Mouse (Mus musculus): ENCODE results near the gene 6030408B16Rik. TPM values are rescaled to one million over a fixed set of nuclear protein-coding genes. Genes with fewer than 3 reads are reported as not detected.

The 6030408B16Rik gene
- total and polyA plus RNA-seq, 3 experiments, result not detected

DNA sequence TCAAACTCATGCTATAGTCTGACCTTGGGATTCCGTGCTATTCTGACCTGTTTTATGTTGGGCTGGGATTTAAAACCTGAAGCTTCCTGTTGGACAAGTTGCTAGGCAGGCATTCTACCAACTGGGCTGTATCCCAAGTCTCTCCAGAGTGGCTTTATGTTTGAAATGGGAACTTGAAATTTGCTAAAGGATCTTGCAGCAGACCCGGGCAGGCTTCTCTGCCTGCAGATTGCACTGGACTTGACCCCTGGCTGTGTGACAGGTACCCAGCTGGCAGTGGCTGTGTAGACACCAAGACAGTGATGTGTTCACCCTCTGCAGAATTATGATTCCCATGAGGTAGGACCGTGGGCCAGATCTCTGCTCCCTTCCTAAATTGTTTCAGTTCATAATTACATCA, 1.0 kb upstream of the 6030408B16Rik start:
- TF ChIP-seq CTCF (IDR thresholded peaks at IDR 0.05; ENCODE audit: low read depth, low read length) (no peak), TAL1 (conservative IDR thresholded peaks at IDR 0.05; ENCODE audit: low read depth, low read length) (no peak)
- no peak for ATAC-seq (ENCODE audit: extremely low read depth, insufficient number of reproducible peaks, low FRiP score, poor library complexity, severe bottlenecking)

DNA sequence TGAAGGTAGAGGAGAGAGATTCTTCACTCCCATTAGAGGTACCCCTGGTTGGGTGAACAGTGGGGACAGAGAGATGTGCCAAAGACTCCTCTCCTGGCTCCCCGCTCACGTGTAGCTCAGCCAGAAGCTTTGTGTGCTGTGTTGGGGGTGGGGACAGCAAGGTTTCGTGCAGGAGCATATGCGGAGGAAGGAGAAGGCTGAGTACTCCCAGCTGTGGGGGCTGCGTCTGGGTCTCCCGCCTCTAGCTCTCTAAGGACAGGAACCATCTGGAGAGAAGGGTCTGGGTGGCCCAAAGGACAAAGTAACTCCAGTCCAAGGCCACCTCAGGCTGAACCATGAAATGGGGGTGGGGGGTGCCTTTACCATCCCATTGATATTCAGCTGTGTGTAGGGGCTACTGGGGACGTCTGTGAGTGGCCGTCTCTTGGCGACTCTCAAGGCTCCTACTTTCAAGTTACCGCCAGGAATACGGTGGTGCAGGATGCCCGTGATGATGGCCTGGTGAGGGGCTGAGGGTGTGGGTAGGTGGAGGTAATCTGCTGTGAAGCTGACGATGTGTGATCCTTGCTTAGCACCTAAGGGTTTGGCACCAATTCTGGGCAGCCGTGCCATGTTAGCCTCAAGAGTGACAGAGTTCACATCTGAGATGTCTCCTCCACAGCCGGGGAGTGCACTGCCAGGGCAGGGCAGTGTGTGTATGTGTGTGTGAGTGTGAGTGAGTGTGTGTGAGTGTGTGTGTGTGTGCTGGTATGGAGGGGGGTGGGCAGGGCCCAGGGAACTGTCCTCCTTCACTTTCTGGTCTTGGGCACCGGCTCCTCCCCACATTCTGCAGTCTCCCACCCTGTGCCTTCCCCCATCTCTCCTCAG, 1.2 kb downstream of the 6030408B16Rik start:
- peaks cover 40% of the 10 kb centered on the region for H3K36me3 ChIP-seq (replicated peaks)
- no peak overlapping the region for H3K4me3 ChIP-seq (ENCODE audit: low read depth, low read length)
- no peak for ATAC-seq (ENCODE audit: extremely low read depth, insufficient number of reproducible peaks, low FRiP score, poor library complexity, severe bottlenecking)
- no peaks in the 10 kb centered on the region; the same call in 1 of the 2 replicates for H3K27me3 ChIP-seq (ENCODE audit: insufficient read depth, low read length)
- peaks cover 10% of the 10 kb centered on the region for H3K9me3 ChIP-seq (replicated peaks)
- H3K4me1 ChIP-seq (ENCODE audit: insufficient read depth, low read depth, low read length), result no peaks in the 10 kb centered on the region; the same call in 1 of the 2 replicates
- TF ChIP-seq GATA1 (IDR thresholded peaks at IDR 0.05; ENCODE audit: borderline replicate concordance, low read length) (no peak), GATA2 (IDR thresholded peaks at IDR 0.05; ENCODE audit: borderline replicate concordance, low read depth, low read length) (no peak), POLR2AphosphoS5 (IDR thresholded peaks at IDR 0.05; ENCODE audit: insufficient replicate concordance, low read depth, low read length) (no peak), CTCF (IDR thresholded peaks at IDR 0.05; ENCODE audit: low read depth, low read length) (no peak), TAL1 (conservative IDR thresholded peaks at IDR 0.05; ENCODE audit: low read depth, low read length) (no peak)
- no peak for DNase-seq (ENCODE audit: low spot score)

More for the DNA sequence above, 1.0 kb upstream of the 6030408B16Rik start:
- peaks cover 7% of the 10 kb centered on the region; the same call in 1 of the 2 replicates for H3K9me3 ChIP-seq (replicated peaks)
- DNase-seq (ENCODE audit: low spot score), result no peak
- H3K4me3 ChIP-seq (ENCODE audit: low read depth, low read length), result no peak overlapping the region
- peaks cover 62% of the 10 kb centered on the region for H3K36me3 ChIP-seq (replicated peaks)
- H3K4me1 ChIP-seq (ENCODE audit: insufficient read depth, low read depth, low read length), result peaks cover under 1% of the 10 kb centered on the region
- H3K27me3 ChIP-seq (ENCODE audit: insufficient read depth, low read length), result no peaks in the 10 kb centered on the region

DNA sequence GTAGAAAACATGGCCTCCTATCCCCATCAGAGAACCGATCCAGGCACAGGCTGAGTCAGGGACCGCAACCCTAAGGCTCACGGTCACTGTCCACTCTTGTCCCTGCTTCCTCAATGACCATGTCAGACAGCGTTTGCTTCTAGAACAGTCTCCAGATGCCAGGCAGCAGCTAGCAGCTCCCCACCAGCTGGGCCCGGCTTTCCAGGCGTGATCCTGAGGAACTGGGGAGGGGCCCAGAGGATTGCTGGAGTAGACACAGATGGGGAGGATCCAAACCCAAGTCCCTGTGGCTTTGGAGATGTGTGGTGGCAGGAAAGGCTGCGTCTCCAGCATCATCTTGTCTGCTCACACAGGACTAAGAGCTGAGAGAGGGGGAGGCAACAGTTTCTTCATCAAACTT, 2.1 kb downstream of the 6030408B16Rik start:
- peaks cover 16% of the 10 kb centered on the region for H3K9me3 ChIP-seq (replicated peaks)
- no peak overlapping the region for H3K4me3 ChIP-seq (ENCODE audit: low read depth, low read length)
- ATAC-seq (ENCODE audit: extremely low read depth, insufficient number of reproducible peaks, low FRiP score, poor library complexity, severe bottlenecking), result no peak
- no peaks in the 10 kb centered on the region; the same call in 1 of the 2 replicates for H3K27me3 ChIP-seq (ENCODE audit: insufficient read depth, low read length)
- no peaks in the 10 kb centered on the region; the same call in 1 of the 2 replicates for H3K4me1 ChIP-seq (ENCODE audit: insufficient read depth, low read depth, low read length)
- DNase-seq (ENCODE audit: low spot score), result no peak
- TF ChIP-seq CTCF (IDR thresholded peaks at IDR 0.05; ENCODE audit: low read depth, low read length) (no peak), GATA2 (IDR thresholded peaks at IDR 0.05; ENCODE audit: borderline replicate concordance, low read depth, low read length) (no peak), GATA1 (IDR thresholded peaks at IDR 0.05; ENCODE audit: borderline replicate concordance, low read length) (no peak), TAL1 (conservative IDR thresholded peaks at IDR 0.05; ENCODE audit: low read depth, low read length) (no peak), POLR2AphosphoS5 (IDR thresholded peaks at IDR 0.05; ENCODE audit: insufficient replicate concordance, low read depth, low read length) (no peak)
- peaks cover 31% of the 10 kb centered on the region for H3K36me3 ChIP-seq (replicated peaks)

GRCm38 (mm10) chr15:101295616-101296015, 2.6 kb downstream of the 6030408B16Rik start:
- H3K9me3 ChIP-seq (replicated peaks), result peaks cover 16% of the 10 kb centered on the region
- H3K4me1 ChIP-seq (ENCODE audit: insufficient read depth, low read depth, low read length), result no peaks in the 10 kb centered on the region; the same call in 1 of the 2 replicates
- no peak for TF ChIP-seq TAL1 (conservative IDR thresholded peaks at IDR 0.05; ENCODE audit: low read depth, low read length)
- no peak for DNase-seq (ENCODE audit: low spot score)
- no peaks in the 10 kb centered on the region; the same call in 1 of the 2 replicates for H3K27me3 ChIP-seq (ENCODE audit: insufficient read depth, low read length)
- peaks cover 26% of the 10 kb centered on the region for H3K36me3 ChIP-seq (replicated peaks)
- ATAC-seq (ENCODE audit: extremely low read depth, insufficient number of reproducible peaks, low FRiP score, poor library complexity, severe bottlenecking), result no peak
- H3K4me3 ChIP-seq (ENCODE audit: low read depth, low read length), result no peak overlapping the region

DNA sequence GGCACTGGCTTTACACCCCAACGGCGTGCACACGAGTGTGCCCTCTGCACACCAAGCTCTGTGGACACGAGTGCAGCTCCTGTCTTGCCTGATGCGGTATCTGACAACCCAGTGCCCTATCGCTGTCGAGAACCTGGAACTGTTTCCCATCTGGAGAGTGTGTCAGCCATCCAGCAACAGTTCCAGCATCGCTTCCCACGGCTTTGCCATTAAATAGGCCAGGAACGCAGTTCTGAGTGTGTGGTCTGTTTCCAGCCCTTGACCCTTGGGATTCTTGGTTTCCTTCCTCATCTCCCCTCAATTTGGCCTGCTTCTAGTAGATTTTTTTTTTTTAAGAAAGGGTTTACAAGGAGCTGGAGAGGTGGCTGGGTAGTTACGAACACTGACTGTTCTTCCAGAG, 3.1 kb downstream of the 6030408B16Rik start:
- Histone ChIP-seq H3K27me3 (ENCODE audit: insufficient read depth, low read length) (no peaks in the 10 kb centered on the region; the same call in 1 of the 2 replicates), H3K4me1 (ENCODE audit: insufficient read depth, low read depth, low read length) (no peaks in the 10 kb centered on the region; the same call in 1 of the 2 replicates)

GRCm38 (mm10) chr15:101297988-101298387, 5.0 kb downstream of the 6030408B16Rik start:
- DNase-seq (ENCODE audit: low spot score) (no peak), ATAC-seq (ENCODE audit: extremely low read depth, insufficient number of reproducible peaks, low FRiP score, poor library complexity, severe bottlenecking) (no peak)
- H3K4me3 ChIP-seq (ENCODE audit: low read depth, low read length), result no peak overlapping the region
- peaks cover 22% of the 10 kb centered on the region for H3K9me3 ChIP-seq (replicated peaks)
- TF ChIP-seq POLR2AphosphoS5 (IDR thresholded peaks at IDR 0.05; ENCODE audit: insufficient replicate concordance, low read depth, low read length) (no peak), GATA2 (IDR thresholded peaks at IDR 0.05; ENCODE audit: borderline replicate concordance, low read depth, low read length) (no peak), CTCF (IDR thresholded peaks at IDR 0.05; ENCODE audit: low read depth, low read length) (no peak), GATA1 (IDR thresholded peaks at IDR 0.05; ENCODE audit: borderline replicate concordance, low read length) (no peak), TAL1 (conservative IDR thresholded peaks at IDR 0.05; ENCODE audit: low read depth, low read length) (no peak)
- peaks cover 4% of the 10 kb centered on the region for H3K36me3 ChIP-seq (replicated peaks)
- no peaks in the 10 kb centered on the region for H3K4me1 ChIP-seq (ENCODE audit: insufficient read depth, low read depth, low read length)
- no peaks in the 10 kb centered on the region; the same call in 1 of the 2 replicates for H3K27me3 ChIP-seq (ENCODE audit: insufficient read depth, low read length)

More for the DNA sequence above, 3.1 kb downstream of the 6030408B16Rik start:
- Histone ChIP-seq H3K36me3 (replicated peaks) (peaks cover 22% of the 10 kb centered on the region), H3K4me3 (ENCODE audit: low read depth, low read length) (no peak overlapping the region), H3K9me3 (replicated peaks) (peaks cover 18% of the 10 kb centered on the region)
- no peak for TF ChIP-seq CTCF (IDR thresholded peaks at IDR 0.05; ENCODE audit: low read depth, low read length)
- no peak for TF ChIP-seq GATA1 (IDR thresholded peaks at IDR 0.05; ENCODE audit: borderline replicate concordance, low read length)
- no peak for TF ChIP-seq GATA2 (IDR thresholded peaks at IDR 0.05; ENCODE audit: borderline replicate concordance, low read depth, low read length)
- no peak for TF ChIP-seq TAL1 (conservative IDR thresholded peaks at IDR 0.05; ENCODE audit: low read depth, low read length)
- TF ChIP-seq POLR2AphosphoS5 (IDR thresholded peaks at IDR 0.05; ENCODE audit: insufficient replicate concordance, low read depth, low read length), result no peak
- DNase-seq (ENCODE audit: low spot score) (no peak), ATAC-seq (ENCODE audit: extremely low read depth, insufficient number of reproducible peaks, low FRiP score, poor library complexity, severe bottlenecking) (no peak)
